ENCODE assay signal across 12 mouse cellular contexts in genomic region chr1:71763530-71763929, GRCm38 (mm10).
DNase-seq lines count a peak whose midpoint lies in the region; ATAC-seq and TF ChIP-seq lines count a peak whose summit lies in the region.
"Had no signal": no experiment of that assay in that cellular context is flagged by ENCODE, and none has a peak within 500 bp of the region (broad histone marks: within the 10 kb centered on the region; RNA-seq: fewer than 3 reads in every experiment).

No protein-coding gene starts in this region.

- no peak for ATAC-seq in heart, embryonic 12.5 days (ENCODE audit: insufficient number of reproducible peaks, low FRiP score)
- ATAC-seq in stomach, embryonic 15.5 days (ENCODE audit: insufficient read depth, low FRiP score, low read depth): peak; percentile 31; the same call in 1 of the 2 replicates
- no peak for ATAC-seq in stomach, postnatal 0 days (ENCODE audit: low FRiP score, low TSS enrichment)

- WGBS in heart, embryonic 12.5 days: 57% methylated on average over 2 of the region's 2 CpGs
- 41% methylated on average over 2 of the region's 2 CpGs for WGBS in stomach, embryonic 15.5 days
- WGBS in stomach, postnatal 0 days: 36% methylated on average over 2 of the region's 2 CpGs

- 0 out of 2 replicates have a peak, but pooled peaks cover 5% of the 10 kb centered on the region for H3K4me1 ChIP-seq in heart, embryonic 12.5 days (replicated peaks)
- H3K4me1 ChIP-seq in stomach, embryonic 15.5 days: no peaks in the 10 kb centered on the region
- no peaks in the 10 kb centered on the region for H3K4me1 ChIP-seq in stomach, postnatal 0 days (replicated peaks; ENCODE audit: control insufficient read depth, insufficient read depth)
- H3K4me1 ChIP-seq: forebrain, embryonic 12.5 days; neural tube, embryonic 13.5 days had no signal

- H3K27me3 ChIP-seq in heart, embryonic 12.5 days (replicated peaks): no peaks in the 10 kb centered on the region
- no peaks in the 10 kb centered on the region for H3K27me3 ChIP-seq in stomach, embryonic 15.5 days (replicated peaks)
- H3K27me3 ChIP-seq in stomach, postnatal 0 days (ENCODE audit: control insufficient read depth, insufficient read depth, low read length): no peaks in the 10 kb centered on the region
- H3K27me3 ChIP-seq: forebrain, embryonic 12.5 days; neural tube, embryonic 13.5 days had no signal

- H3K9ac ChIP-seq in heart, embryonic 12.5 days: no peak overlapping the region
- no peak overlapping the region for H3K9ac ChIP-seq in stomach, embryonic 15.5 days
- no peak overlapping the region for H3K9ac ChIP-seq in stomach, postnatal 0 days (ENCODE audit: low read length)
- H3K9ac ChIP-seq: forebrain, embryonic 12.5 days; hindbrain, embryonic 14.5 days; neural tube, embryonic 13.5 days had no signal

- no peaks in the 10 kb centered on the region for H3K36me3 ChIP-seq in heart, embryonic 12.5 days
- H3K36me3 ChIP-seq in stomach, embryonic 15.5 days: no peaks in the 10 kb centered on the region
- H3K36me3 ChIP-seq in stomach, postnatal 0 days (ENCODE audit: control insufficient read depth, insufficient read depth, low read length): no peaks in the 10 kb centered on the region
- H3K36me3 ChIP-seq: forebrain, embryonic 12.5 days; neural tube, embryonic 13.5 days had no signal

- no peaks in the 10 kb centered on the region for H3K9me3 ChIP-seq in heart, embryonic 12.5 days (replicated peaks)
- no peaks in the 10 kb centered on the region for H3K9me3 ChIP-seq in stomach, embryonic 15.5 days
- H3K9me3 ChIP-seq in stomach, postnatal 0 days (ENCODE audit: control insufficient read depth, low read length): no peaks in the 10 kb centered on the region
- H3K9me3 ChIP-seq: forebrain, embryonic 12.5 days; neural tube, embryonic 13.5 days had no signal

- TF ChIP-seq EP300 in stomach, postnatal 0 days (optimal IDR thresholded peaks at IDR 0.05): no peak

- TF ChIP-seq CTCF in stomach, postnatal 0 days (IDR thresholded peaks at IDR 0.05; ENCODE audit: low read depth): no peak

- H3K4me2 ChIP-seq in heart, embryonic 12.5 days: no peak overlapping the region
- H3K4me2 ChIP-seq in stomach, embryonic 15.5 days: no peak overlapping the region
- no peak overlapping the region for H3K4me2 ChIP-seq in stomach, postnatal 0 days (replicated peaks; ENCODE audit: low read depth)
- H3K4me2 ChIP-seq: forebrain, embryonic 12.5 days; hindbrain, embryonic 14.5 days; neural tube, embryonic 13.5 days had no signal

- no peak overlapping the region for H3K27ac ChIP-seq in heart, embryonic 12.5 days (ENCODE audit: poor library complexity, severe bottlenecking)
- no peak overlapping the region for H3K27ac ChIP-seq in stomach, embryonic 15.5 days
- no peak overlapping the region for H3K27ac ChIP-seq in stomach, postnatal 0 days (replicated peaks)
- H3K27ac ChIP-seq: forebrain, embryonic 12.5 days; hindbrain, embryonic 14.5 days; neural tube, embryonic 13.5 days had no signal

- no peak overlapping the region for H3K4me3 ChIP-seq in heart, embryonic 12.5 days
- H3K4me3 ChIP-seq in stomach, embryonic 15.5 days (replicated peaks): no peak overlapping the region
- no peak overlapping the region for H3K4me3 ChIP-seq in stomach, postnatal 0 days (ENCODE audit: low read depth, low read length)
- H3K4me3 ChIP-seq: forebrain, embryonic 12.5 days; neural tube, embryonic 13.5 days had no signal

- peak; percentile 28 for DNase-seq in heart, postnatal 4 days
- no peak for DNase-seq in stomach, postnatal 0 days (ENCODE audit: low spot score)
- DNase-seq in fibroblast of lung, adult 2 months (ENCODE audit: low read depth): peak; percentile 90
- DNase-seq in retina, postnatal 1 day: no peak
- DNase-seq in cerebellum, postnatal 4 days (ENCODE audit: low spot score in 2 of 2): no peak
- DNase-seq: cerebellum, postnatal 36 days; thymus, adult 2 months had no signal

Comparison
In these comparisons a context has a peak if more than half of its experiments do, and no peak if none do; other contexts are left out.
1. DNase-seq: peak in heart, postnatal 4 days (single experiment) and fibroblast of lung, adult 2 months (single experiment); none in stomach, postnatal 0 days (single experiment), retina, postnatal 1 day (single experiment) and cerebellum, postnatal 4 days (0 of 2).